Mouse (Mus musculus) lung, postnatal 4 days (tissue): ENCODE data around the gene Ap2a2.
"Not testable (repeated sequence)": the region's sequence is repeated elsewhere in the genome, so short reads cannot be mapped to it uniquely, and the experiment has no call there.

ENCODE experiments used
- DNase-seq, 2 experiments: peaks; one replicate each; pipeline ENCODE4 v3.0.0; 2021

Ap2a2 gene

GRCm38 (mm10) chr7:141607717-141608116 lies 45.7 kb downstream of the Ap2a2 start:
- DNase-seq, result no peak

DNA sequence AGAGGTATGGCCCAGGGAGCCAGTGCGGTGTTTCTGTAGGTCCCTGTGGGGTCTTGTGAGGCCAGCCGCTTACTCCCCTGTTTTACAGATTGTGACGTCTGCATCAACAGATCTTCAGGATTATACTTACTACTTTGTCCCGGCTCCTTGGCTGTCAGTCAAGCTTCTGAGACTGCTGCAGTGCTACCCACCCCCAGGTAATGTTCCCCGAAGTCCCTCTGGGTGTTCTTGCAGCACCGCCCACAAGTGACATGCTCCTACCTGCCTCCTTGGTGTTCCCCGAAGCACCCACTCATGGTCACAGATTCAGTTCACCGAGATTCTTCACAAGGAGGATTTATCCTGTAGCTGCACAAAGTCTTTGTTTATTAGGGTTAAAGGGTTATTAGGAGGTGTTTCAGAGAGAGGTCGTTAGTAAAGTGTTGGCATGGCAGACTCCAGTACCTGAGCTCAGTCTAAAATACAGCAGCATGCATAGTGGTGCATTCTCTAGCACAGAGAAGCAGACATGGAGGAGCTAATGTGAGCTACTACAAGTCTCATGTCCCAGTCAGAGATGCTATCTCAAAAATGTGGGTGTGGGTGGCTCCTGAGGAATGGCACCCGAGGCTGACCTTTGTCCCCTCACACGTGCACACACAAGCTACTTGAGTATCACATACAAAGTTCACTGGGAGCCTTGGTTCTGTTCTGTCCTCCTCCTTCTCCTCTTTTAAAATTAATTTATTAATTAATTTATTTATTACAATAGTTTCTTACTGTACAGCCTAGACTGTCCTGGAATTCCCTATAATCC lies 47.9 kb downstream of the Ap2a2 start:
- DNase-seq, result no peak

GRCm38 (mm10) chr7:141611711-141612370 lies 49.9 kb downstream of the Ap2a2 start:
- DNase-seq, result peak; percentile 70 to 77

DNA sequence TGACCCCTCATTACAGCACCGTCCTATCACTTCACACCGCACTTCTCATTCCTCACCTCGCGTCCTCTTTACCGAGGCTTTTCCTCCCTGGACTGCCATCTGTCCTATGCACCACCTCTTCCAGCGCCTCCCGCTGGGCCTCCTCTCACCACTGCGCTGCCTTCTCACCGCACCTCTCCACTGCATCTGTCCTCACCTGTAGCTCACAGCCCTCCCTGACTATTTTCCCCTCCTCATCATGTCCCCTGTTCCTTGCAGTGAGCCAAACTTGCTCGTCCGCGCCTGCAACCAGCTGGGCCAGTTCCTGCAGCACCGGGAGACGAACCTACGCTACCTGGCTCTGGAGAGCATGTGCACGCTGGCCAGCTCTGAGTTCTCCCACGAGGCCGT lies 50.4 kb downstream of the Ap2a2 start:
- no peak for DNase-seq

GRCm38 (mm10) chr7:141612791-141613190 lies 50.8 kb downstream of the Ap2a2 start:
- peak; percentile 68 to 91 for DNase-seq

GRCm38 (mm10) chr7:141614329-141614832 lies 52.4 kb downstream of the Ap2a2 start:
- DNase-seq, result peak in 1 of 2 experiments; percentile 11

DNA sequence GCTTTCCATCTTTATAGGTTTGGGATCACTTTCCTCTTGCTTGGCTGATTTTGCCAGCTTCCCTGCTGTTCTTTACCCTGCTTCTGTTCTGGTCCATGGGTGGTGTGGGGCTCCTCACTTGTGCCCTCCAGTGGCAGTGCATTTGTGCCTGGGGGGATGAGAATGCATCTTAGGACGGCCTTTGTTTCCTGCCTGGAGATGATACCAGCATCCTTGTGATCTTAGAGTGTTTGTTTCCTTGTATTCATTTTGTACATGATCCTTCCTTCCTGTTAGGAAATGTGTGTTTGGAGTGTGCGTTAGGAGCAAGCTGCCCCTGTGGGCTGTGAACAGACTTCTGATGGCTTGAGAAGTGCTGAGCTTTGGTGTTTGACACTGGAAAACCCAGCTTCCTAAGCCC lies 62.2 kb downstream of the Ap2a2 start:
- DNase-seq, result peak; percentile 58 to 66

- no peak for DNase-seq
Observed at GRCm38 (mm10) chr7:141625120-141625810, 63.3 kb downstream of the Ap2a2 start.

DNA sequence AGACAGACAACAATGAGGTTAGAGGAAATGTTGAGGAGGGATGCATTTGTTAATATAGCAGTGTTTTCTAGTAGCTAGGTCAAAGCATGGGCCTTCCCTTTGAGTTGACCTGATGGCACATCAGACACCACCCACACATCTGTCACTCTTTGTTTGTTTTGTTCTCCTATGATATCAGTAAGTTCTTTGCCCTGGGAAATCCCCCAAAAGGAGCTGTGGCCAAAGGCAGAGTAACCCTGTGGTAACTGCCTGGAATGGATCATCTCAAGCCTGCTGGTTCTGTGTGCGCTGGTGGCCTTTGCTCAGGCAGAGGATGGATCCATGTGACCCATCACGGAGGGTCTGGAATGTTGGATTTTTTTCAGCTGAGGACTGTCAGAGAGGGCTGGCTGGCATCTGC lies 66.0 kb downstream of the Ap2a2 start:
- no peak for DNase-seq

GRCm38 (mm10) chr7:141629241-141629640 lies 67.3 kb downstream of the Ap2a2 start:
- no peak for DNase-seq

- DNase-seq, result peak in 1 of 2 experiments; percentile 16
Observed at GRCm38 (mm10) chr7:141638077-141638476, 76.1 kb downstream of the Ap2a2 start.

DNA sequence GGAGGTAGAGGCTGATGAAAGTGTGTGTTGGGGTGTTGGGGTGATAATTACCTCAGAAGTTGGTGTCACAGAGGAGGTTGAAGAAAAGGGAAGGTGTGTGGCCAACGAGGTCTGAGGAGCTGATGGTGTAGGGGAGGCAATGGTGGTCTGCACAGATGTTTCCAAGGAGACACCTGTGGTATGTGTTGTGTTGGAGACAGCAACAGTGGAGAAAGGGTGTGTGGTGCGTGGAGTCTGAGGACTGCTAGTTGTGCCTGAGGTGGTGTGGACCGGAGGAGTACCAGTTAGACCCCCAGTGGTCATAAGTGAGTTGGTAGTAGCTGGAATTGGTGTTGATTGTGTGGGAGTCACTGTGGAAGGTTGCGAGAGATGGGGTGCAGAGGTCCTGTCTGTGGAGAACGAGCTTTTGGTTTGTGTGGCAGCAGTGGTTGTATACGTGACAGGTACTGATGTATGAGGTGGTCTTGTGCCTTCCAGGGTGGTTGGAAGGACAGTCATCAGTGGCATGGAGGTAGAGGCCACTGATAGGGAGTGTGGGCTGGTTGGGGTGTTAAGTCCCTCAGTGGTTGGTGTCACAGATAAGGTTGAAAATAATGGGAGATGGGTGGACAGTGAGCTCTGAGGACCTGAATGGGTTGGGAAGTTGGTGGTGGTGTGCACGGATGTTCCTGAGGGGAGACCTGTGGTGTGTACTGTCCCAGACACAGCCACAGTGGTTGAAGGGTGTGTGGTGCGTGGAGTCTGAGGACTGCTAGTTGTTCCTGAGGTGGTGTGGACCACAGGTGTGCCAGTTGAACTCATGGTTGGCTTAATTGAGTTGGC lies 76.8 kb downstream of the Ap2a2 start:
- not testable (repeated sequence) for DNase-seq

DNA sequence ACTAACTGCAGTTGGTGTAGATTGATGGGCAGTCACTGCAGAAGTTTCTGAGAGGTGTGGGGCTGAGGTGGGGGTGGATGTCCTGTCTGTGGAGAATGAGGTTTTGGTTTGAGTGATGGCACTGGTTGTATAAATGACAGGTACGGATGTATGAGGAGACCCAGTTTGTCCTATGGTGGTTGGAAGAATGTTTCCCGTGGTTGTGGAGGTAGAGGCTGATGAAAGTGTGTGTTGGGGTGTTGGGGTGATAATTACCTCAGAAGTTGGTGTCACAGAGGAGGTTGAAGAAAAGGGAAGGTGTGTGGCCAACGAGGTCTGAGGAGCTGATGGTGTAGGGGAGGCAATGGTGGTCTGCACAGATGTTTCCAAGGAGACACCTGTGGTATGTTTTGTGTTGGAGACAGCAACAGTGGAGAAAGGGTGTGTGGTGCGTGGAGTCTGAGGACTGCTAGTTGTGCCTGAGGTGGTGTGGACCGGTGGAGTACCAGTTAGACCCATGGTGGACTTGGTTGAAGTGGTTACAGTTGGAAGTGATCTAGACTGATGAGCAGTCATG lies 77.4 kb downstream of the Ap2a2 start:
- not testable (repeated sequence) for DNase-seq

DNA sequence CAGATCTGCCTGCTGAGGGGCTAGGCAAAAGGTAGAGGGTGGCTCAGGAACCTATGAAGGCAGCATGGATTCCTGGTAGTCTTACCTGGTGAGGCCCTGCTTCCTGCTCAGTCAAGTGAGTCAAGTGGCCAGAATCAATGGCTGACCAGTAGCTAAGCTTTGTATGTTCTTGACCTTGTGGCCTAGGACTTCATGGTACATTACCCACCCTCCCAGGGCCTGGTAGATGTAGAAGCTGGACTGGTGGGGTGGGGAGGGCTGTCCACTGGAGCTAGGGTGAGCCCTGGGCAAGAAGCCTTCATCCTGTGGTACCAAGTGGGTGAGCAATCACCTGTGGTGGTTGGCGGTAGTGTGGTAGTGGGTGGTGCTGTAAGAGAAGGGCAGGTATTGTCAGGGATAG lies 80.4 kb downstream of the Ap2a2 start:
- DNase-seq, result no peak

GRCm38 (mm10) chr7:141643160-141643559 lies 81.2 kb downstream of the Ap2a2 start:
- DNase-seq, result peak in 1 of 2 experiments; percentile 34

- no peak for DNase-seq
Observed at GRCm38 (mm10) chr7:141647083-141647482, 85.1 kb downstream of the Ap2a2 start.

DNA sequence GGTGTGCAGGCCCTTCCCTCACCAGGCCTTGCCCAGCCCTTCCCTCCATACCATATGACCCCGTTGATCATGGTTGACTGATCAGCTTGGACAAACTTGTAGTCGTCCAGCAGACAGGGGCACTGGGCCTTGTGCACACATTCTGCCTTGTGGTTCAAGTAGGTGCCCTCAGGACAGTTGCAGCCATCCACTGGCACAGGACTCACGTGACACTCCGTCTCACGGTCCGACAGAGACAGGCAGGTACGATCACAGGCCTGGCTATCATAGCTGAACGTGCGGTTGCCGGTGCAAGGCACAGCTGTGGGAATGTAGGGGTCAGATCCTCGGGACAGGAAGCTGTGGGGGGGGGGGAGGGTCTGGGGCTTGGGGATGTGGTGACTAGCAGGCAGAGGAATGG lies 85.8 kb downstream of the Ap2a2 start:
- no peak for DNase-seq

DNA sequence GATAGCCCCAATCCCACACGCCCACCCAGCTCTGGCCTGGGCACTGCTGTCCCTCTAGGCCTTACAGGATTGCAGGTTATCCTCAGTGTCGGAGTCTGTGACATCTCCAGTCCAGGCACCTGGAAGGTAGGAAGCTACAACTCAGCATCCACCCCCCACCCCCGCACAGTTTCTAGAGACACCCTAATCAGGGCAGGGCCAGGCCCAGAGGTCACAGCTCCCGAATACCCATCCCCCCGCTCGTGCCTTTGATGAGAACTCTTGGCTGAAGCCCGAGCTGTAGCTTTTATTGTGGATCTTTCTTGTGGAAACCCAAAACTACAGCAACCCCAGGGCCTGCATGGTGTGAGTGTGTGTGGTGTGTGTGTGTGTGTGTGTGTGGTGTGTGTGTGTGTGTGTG lies 90.2 kb downstream of the Ap2a2 start:
- no peak for DNase-seq

GRCm38 (mm10) chr7:141660346-141660745 lies 98.4 kb downstream of the Ap2a2 start:
- DNase-seq, result peak in 1 of 2 experiments; percentile 48

DNA sequence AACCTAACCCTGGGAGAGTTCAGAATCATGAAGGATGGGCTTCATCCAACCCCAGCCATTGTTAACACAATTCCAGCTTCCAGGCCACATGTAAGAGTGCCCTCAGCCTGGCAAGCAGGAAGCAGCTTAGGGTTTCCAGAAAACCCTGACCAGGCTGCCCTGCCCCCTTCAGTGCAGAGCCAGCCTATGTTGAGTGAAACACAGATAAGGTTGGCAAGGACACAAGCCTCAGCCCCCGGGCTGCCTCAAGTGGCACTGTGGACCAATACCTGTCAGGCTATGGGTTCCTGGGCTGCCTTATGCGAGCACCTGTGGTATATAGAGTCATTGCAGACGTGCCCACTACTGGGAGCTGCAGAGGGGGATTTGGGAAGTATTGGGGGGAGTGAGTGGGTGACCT lies 99.5 kb downstream of the Ap2a2 start:
- no peak for DNase-seq

GRCm38 (mm10) chr7:141662223-141662622 lies 100.2 kb downstream of the Ap2a2 start:
- no peak for DNase-seq

DNA sequence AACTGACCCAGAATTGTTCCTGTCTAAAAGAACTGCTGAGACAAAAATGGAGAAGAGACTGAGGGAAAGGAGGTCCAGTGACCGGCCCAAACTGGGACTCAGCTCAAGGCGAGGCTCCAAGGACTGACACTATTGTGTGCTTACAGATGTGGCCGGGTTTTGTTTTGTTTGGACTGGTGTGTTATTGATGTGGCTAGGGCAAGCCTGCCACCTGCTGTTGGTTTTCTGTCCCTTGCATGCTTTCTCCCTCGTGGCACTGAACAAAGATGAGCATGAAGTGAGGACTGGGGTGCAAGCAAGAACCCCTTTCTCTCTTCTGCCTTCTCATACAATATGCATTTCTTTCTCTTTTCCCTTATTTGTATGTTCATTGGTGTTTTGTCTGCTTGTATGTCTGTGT lies 104.2 kb downstream of the Ap2a2 start:
- peak; percentile 51 to 72 for DNase-seq
